Mouse (Mus musculus): ENCODE measurements at regions not wholly inside any gene's neighbourhood (a gene's known extent, or its start where the extent isn't known, plus 50 kb on each side); places are given as distances from the start of the nearest gene placed in this dataset.

GRCm38 (mm10) chr5:119213692-119214357, 456.6 kb upstream of the Tbx3 start:
- ATAC-seq (no peak), DNase-seq (ENCODE audit: low spot score) (no peak)
- H3K4me3 ChIP-seq (ENCODE audit: low read depth, low read length): no peak overlapping the region
- no peaks in the 10 kb centered on the region for H3K27me3 ChIP-seq (replicated peaks; ENCODE audit: insufficient read depth, low read length)
- H3K4me2 ChIP-seq (replicated peaks; ENCODE audit: low read depth, low read length): no peak overlapping the region
- no peak overlapping the region for H3K27ac ChIP-seq (ENCODE audit: low read length)
- H3K36me3 ChIP-seq (ENCODE audit: insufficient read depth, low read length): no peaks in the 10 kb centered on the region
- H3K9me3 ChIP-seq (ENCODE audit: low read length): 0 out of 2 replicates have a peak, but pooled peaks cover 6% of the 10 kb centered on the region
- TF ChIP-seq EP300 (IDR thresholded peaks at IDR 0.05): no peak
- no peak for TF ChIP-seq CTCF (IDR thresholded peaks at IDR 0.05)
- H3K4me1 ChIP-seq (ENCODE audit: insufficient read depth, low read depth, low read length): no peaks in the 10 kb centered on the region
- WGBS: 35% methylated on average over 7 of the region's 7 CpGs
- no peak overlapping the region for H3K9ac ChIP-seq (replicated peaks; ENCODE audit: low read depth)

GRCm38 (mm10) chr5:119214937-119215336, 455.5 kb upstream of the Tbx3 start:
- Histone ChIP-seq H3K4me3 (ENCODE audit: low read depth, low read length) (no peak overlapping the region), H3K4me1 (ENCODE audit: insufficient read depth, low read depth, low read length) (no peaks in the 10 kb centered on the region), H3K27ac (ENCODE audit: low read length) (no peak overlapping the region), H3K9ac (replicated peaks; ENCODE audit: low read depth) (no peak overlapping the region), H3K36me3 (ENCODE audit: insufficient read depth, low read length) (no peaks in the 10 kb centered on the region), H3K9me3 (ENCODE audit: low read length) (0 out of 2 replicates have a peak, but pooled peaks cover 3% of the 10 kb centered on the region), H3K27me3 (replicated peaks; ENCODE audit: insufficient read depth, low read length) (no peaks in the 10 kb centered on the region), H3K4me2 (replicated peaks; ENCODE audit: low read depth, low read length) (no peak overlapping the region)
- TF ChIP-seq CTCF (IDR thresholded peaks at IDR 0.05) (peak; percentile 52), EP300 (IDR thresholded peaks at IDR 0.05) (no peak)
- WGBS: 92% methylated on average over 9 of the region's 9 CpGs
- ATAC-seq (no peak), DNase-seq (ENCODE audit: low spot score) (no peak)

DNA sequence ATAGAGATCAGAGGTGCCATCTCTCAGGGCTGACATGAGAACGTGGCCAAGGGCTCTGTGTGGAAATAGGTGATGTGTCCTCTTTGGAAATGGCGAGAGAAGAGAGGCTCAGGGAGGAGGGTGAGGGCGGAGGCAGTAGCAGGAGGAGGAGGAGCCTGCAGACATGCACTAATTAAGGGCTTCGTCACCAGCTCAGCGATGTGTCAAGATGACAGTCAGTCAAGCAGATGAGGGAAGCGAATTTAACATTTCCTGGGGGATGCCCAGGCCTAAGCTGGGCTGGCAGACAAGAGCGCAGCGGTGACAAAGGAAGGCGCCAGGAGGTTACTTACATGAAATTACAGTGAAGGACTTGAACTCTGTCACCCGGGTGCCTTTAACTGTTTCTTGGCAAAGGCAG, 455.1 kb upstream of the Tbx3 start:
- ATAC-seq (no peak), DNase-seq (ENCODE audit: low spot score) (no peak)
- Histone ChIP-seq H3K27me3 (replicated peaks; ENCODE audit: insufficient read depth, low read length) (no peaks in the 10 kb centered on the region), H3K4me1 (ENCODE audit: insufficient read depth, low read depth, low read length) (no peaks in the 10 kb centered on the region), H3K9me3 (ENCODE audit: low read length) (0 out of 2 replicates have a peak, but pooled peaks cover under 1% of the 10 kb centered on the region), H3K4me3 (ENCODE audit: low read depth, low read length) (no peak overlapping the region), H3K27ac (ENCODE audit: low read length) (no peak overlapping the region), H3K9ac (replicated peaks; ENCODE audit: low read depth) (no peak overlapping the region), H3K36me3 (ENCODE audit: insufficient read depth, low read length) (no peaks in the 10 kb centered on the region), H3K4me2 (replicated peaks; ENCODE audit: low read depth, low read length) (no peak overlapping the region)
- WGBS: 75% methylated on average over 10 of the region's 10 CpGs
- TF ChIP-seq EP300 (IDR thresholded peaks at IDR 0.05): no peak
- no peak for TF ChIP-seq CTCF (IDR thresholded peaks at IDR 0.05)

- peak; percentile 68 for DNase-seq (ENCODE audit: low spot score)
- H3K4me3 ChIP-seq (ENCODE audit: low read depth, low read length): no peak overlapping the region
- no peaks in the 10 kb centered on the region for H3K27me3 ChIP-seq (replicated peaks; ENCODE audit: insufficient read depth, low read length)
- no peak overlapping the region for H3K4me2 ChIP-seq (replicated peaks; ENCODE audit: low read depth, low read length)
- no peak overlapping the region for H3K27ac ChIP-seq (ENCODE audit: low read length)
- peak; percentile 40; the same call in 1 of the 2 replicates for ATAC-seq
- H3K9ac ChIP-seq (replicated peaks; ENCODE audit: low read depth): no peak overlapping the region
- no peaks in the 10 kb centered on the region for H3K4me1 ChIP-seq (ENCODE audit: insufficient read depth, low read depth, low read length)
- no peaks in the 10 kb centered on the region for H3K9me3 ChIP-seq (ENCODE audit: low read length)
- H3K36me3 ChIP-seq (ENCODE audit: insufficient read depth, low read length): no peaks in the 10 kb centered on the region
- no peak for TF ChIP-seq CTCF (IDR thresholded peaks at IDR 0.05)
- TF ChIP-seq EP300 (IDR thresholded peaks at IDR 0.05): no peak
- WGBS: 63% methylated on average over 3 of the region's 3 CpGs
Observed at GRCm38 (mm10) chr5:119216146-119216545, 454.3 kb upstream of the Tbx3 start.

GRCm38 (mm10) chr5:119217077-119217476, 453.4 kb upstream of the Tbx3 start:
- ATAC-seq: no peak
- H3K9me3 ChIP-seq (ENCODE audit: low read length): no peaks in the 10 kb centered on the region
- no peaks in the 10 kb centered on the region for H3K4me1 ChIP-seq (ENCODE audit: insufficient read depth, low read depth, low read length)
- H3K9ac ChIP-seq (replicated peaks; ENCODE audit: low read depth): no peak overlapping the region
- no peak for TF ChIP-seq EP300 (IDR thresholded peaks at IDR 0.05)
- no peak for TF ChIP-seq CTCF (IDR thresholded peaks at IDR 0.05)
- no peak overlapping the region for H3K27ac ChIP-seq (ENCODE audit: low read length)
- no peak overlapping the region for H3K4me3 ChIP-seq (ENCODE audit: low read depth, low read length)
- no peaks in the 10 kb centered on the region for H3K27me3 ChIP-seq (replicated peaks; ENCODE audit: insufficient read depth, low read length)
- no peaks in the 10 kb centered on the region for H3K36me3 ChIP-seq (ENCODE audit: insufficient read depth, low read length)
- DNase-seq (ENCODE audit: low spot score): no peak
- 68% methylated on average over 9 of the region's 9 CpGs for WGBS
- no peak overlapping the region for H3K4me2 ChIP-seq (replicated peaks; ENCODE audit: low read depth, low read length)

GRCm38 (mm10) chr5:119228691-119229090, 441.8 kb upstream of the Tbx3 start:
- WGBS: 78% methylated on average over 5 of the region's 5 CpGs

More at GRCm38 (mm10) chr5:119228691-119229090, 441.8 kb upstream of the Tbx3 start:
- Histone ChIP-seq H3K9me3 (ENCODE audit: low read length) (no peaks in the 10 kb centered on the region), H3K27me3 (replicated peaks; ENCODE audit: insufficient read depth, low read length) (no peaks in the 10 kb centered on the region), H3K4me1 (ENCODE audit: insufficient read depth, low read depth, low read length) (no peaks in the 10 kb centered on the region; the same call in 1 of the 2 replicates), H3K27ac (ENCODE audit: low read length) (no peak overlapping the region), H3K36me3 (ENCODE audit: insufficient read depth, low read length) (no peaks in the 10 kb centered on the region), H3K4me2 (replicated peaks; ENCODE audit: low read depth, low read length) (no peak overlapping the region), H3K4me3 (ENCODE audit: low read depth, low read length) (no peak overlapping the region), H3K9ac (replicated peaks; ENCODE audit: low read depth) (no peak overlapping the region)
- DNase-seq (ENCODE audit: low spot score) (no peak), ATAC-seq (no peak)
- TF ChIP-seq EP300 (IDR thresholded peaks at IDR 0.05) (no peak), CTCF (IDR thresholded peaks at IDR 0.05) (no peak)

All from lung, postnatal 0 days (tissue).